Mouse (Mus musculus): ENCODE results near the gene Itga11. TPM values are rescaled to one million over a fixed set of nuclear protein-coding genes. Genes with fewer than 3 reads are reported as not detected.
"Not testable (repeated sequence)": the region's sequence is repeated elsewhere in the genome, so short reads cannot be mapped to it uniquely, and the experiment has no call there.

Gene Itga11
- polyA plus RNA-seq, 1 experiment from 2014 or later: 0.05 TPM

- DNase-seq (no peak), ATAC-seq (no peak)
- WGBS (ENCODE audit: insufficient replicate concordance): 66% methylated on average over 4 of the region's 4 CpGs
- Histone ChIP-seq H3K27me3 (ENCODE audit: insufficient read depth, low read length) (no peaks in the 10 kb centered on the region), H3K4me2 (ENCODE audit: low read depth, low read length) (no peak overlapping the region), H3K9ac (replicated peaks) (no peak overlapping the region), H3K4me1 (ENCODE audit: insufficient read depth) (no peaks in the 10 kb centered on the region), H3K36me3 (replicated peaks; ENCODE audit: insufficient read depth, low read length) (no peaks in the 10 kb centered on the region), H3K9me3 (ENCODE audit: low read length) (no peaks in the 10 kb centered on the region), H3K27ac (ENCODE audit: low read depth) (no peak overlapping the region), H3K4me3 (ENCODE audit: low read depth, low read length) (no peak overlapping the region)
- TF ChIP-seq CTCF (IDR thresholded peaks at IDR 0.05; ENCODE audit: low read depth) (no peak), EP300 (IDR thresholded peaks at IDR 0.05; ENCODE audit: low read depth) (no peak)
Measured at GRCm38 (mm10) chr9:62659026-62659425, 18.6 kb upstream of the Itga11 start.

DNA sequence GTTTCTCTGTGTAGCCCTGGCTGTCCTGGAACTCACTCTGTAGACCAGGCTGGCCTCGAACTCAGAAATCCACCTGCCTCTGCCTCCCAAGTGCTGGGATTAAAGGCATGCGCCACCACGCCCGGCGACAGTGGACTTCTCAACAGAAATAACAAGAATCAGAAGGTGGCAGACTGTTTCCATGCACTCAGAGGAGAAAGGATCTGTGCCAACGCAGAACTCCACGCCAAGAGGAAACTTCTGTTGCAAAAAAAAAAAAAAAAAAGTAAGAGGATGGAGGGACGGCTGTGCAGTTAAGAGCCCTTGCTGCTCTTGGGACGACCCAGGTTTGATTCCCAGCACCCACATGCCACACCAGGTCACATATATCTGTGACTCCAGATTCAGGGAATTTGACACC, 16.7 kb upstream of the Itga11 start:
- not testable (repeated sequence) for H3K27ac ChIP-seq (ENCODE audit: low read depth); H3K4me3 ChIP-seq (ENCODE audit: low read depth, low read length); H3K9ac ChIP-seq (replicated peaks); H3K36me3 ChIP-seq (replicated peaks; ENCODE audit: insufficient read depth, low read length); DNase-seq; H3K9me3 ChIP-seq (ENCODE audit: low read length); H3K27me3 ChIP-seq (ENCODE audit: insufficient read depth, low read length); H3K4me1 ChIP-seq (ENCODE audit: insufficient read depth); H3K4me2 ChIP-seq (ENCODE audit: low read depth, low read length); ATAC-seq
- WGBS (ENCODE audit: insufficient replicate concordance): 92% methylated on average over 9 of the region's 9 CpGs

- H3K9ac ChIP-seq (replicated peaks): no peak overlapping the region
- no peak overlapping the region for H3K4me2 ChIP-seq (ENCODE audit: low read depth, low read length)
- no peak overlapping the region for H3K27ac ChIP-seq (ENCODE audit: low read depth)
- H3K4me3 ChIP-seq (ENCODE audit: low read depth, low read length): no peak overlapping the region
- no peaks in the 10 kb centered on the region for H3K9me3 ChIP-seq (ENCODE audit: low read length)
- H3K4me1 ChIP-seq (ENCODE audit: insufficient read depth): no peaks in the 10 kb centered on the region
- 53% methylated on average over 2 of the region's 2 CpGs for WGBS (ENCODE audit: insufficient replicate concordance)
- TF ChIP-seq CTCF (IDR thresholded peaks at IDR 0.05; ENCODE audit: low read depth) (no peak), EP300 (IDR thresholded peaks at IDR 0.05; ENCODE audit: low read depth) (no peak)
- DNase-seq (no peak), ATAC-seq (no peak)
- H3K27me3 ChIP-seq (ENCODE audit: insufficient read depth, low read length): no peaks in the 10 kb centered on the region
- no peaks in the 10 kb centered on the region for H3K36me3 ChIP-seq (replicated peaks; ENCODE audit: insufficient read depth, low read length)
Measured at GRCm38 (mm10) chr9:62663443-62663842, 14.2 kb upstream of the Itga11 start.

DNA sequence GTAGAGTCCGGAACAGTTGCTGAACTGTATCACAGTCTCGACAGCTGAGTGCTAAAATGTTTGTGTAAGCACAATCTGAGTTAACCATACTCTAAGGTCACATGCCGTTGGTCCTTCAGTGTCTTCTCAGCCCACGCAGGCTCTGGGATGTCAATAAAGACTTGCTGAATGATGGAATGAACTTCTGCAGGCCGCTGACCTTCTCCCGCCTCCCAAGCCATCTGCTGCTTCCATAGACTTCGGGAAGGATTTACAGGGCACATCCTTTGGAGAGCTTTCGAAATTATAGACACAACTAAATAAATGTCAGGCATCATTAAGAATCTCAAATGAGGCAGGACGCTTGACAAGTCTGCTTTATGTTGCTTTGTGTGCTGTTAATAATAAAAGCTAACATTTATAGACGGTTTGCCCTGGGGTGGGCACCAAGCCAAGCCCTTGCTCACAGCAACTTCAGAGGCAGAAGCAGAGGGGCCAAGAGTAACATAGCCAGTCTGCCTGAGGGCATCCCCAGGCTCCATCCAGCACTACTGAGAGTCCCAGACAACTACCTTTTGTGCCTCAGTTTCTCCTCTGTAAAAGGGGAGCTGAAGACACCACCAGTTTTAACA, 13.4 kb upstream of the Itga11 start:
- Histone ChIP-seq H3K27ac (ENCODE audit: low read depth) (no peak overlapping the region), H3K4me1 (ENCODE audit: insufficient read depth) (no peaks in the 10 kb centered on the region), H3K4me3 (ENCODE audit: low read depth, low read length) (no peak overlapping the region), H3K36me3 (replicated peaks; ENCODE audit: insufficient read depth, low read length) (no peaks in the 10 kb centered on the region), H3K27me3 (ENCODE audit: insufficient read depth, low read length) (no peaks in the 10 kb centered on the region), H3K4me2 (ENCODE audit: low read depth, low read length) (no peak overlapping the region), H3K9me3 (ENCODE audit: low read length) (no peaks in the 10 kb centered on the region), H3K9ac (replicated peaks) (no peak overlapping the region)
- TF ChIP-seq EP300 (IDR thresholded peaks at IDR 0.05; ENCODE audit: low read depth) (no peak), CTCF (IDR thresholded peaks at IDR 0.05; ENCODE audit: low read depth) (no peak)
- no peak for DNase-seq
- 65% methylated on average over 10 of the region's 10 CpGs for WGBS (ENCODE audit: insufficient replicate concordance)
- ATAC-seq: no peak

DNA sequence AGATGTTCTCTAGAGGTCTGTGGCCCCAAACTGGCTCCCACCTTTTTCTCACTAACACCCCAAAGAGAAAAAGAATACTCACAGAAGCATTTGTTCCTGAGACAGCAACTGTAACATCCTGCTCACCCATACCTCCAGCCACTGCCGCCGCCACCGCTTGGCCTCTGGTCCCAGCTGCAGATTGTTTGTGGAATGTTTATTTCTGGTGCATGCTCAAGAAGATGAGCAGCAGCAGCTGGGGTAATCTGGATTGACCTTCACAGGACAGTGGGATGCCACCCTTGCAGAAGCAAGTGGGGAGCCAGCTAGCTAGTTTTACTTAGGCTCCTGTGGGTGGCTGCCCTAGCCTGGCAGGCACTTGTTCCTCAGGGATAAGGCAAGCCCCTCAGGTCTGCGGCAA, 11.7 kb upstream of the Itga11 start:
- H3K9ac ChIP-seq (replicated peaks): no peak overlapping the region
- no peaks in the 10 kb centered on the region for H3K36me3 ChIP-seq (replicated peaks; ENCODE audit: insufficient read depth, low read length)
- WGBS (ENCODE audit: insufficient replicate concordance): 58% methylated on average over 4 of the region's 4 CpGs
- no peaks in the 10 kb centered on the region for H3K4me1 ChIP-seq (ENCODE audit: insufficient read depth)
- no peak overlapping the region for H3K27ac ChIP-seq (ENCODE audit: low read depth)
- H3K9me3 ChIP-seq (ENCODE audit: low read length): no peaks in the 10 kb centered on the region
- TF ChIP-seq CTCF (IDR thresholded peaks at IDR 0.05; ENCODE audit: low read depth) (no peak), EP300 (IDR thresholded peaks at IDR 0.05; ENCODE audit: low read depth) (no peak)
- no peaks in the 10 kb centered on the region for H3K27me3 ChIP-seq (ENCODE audit: insufficient read depth, low read length)
- no peak overlapping the region for H3K4me2 ChIP-seq (ENCODE audit: low read depth, low read length)
- ATAC-seq: no peak
- H3K4me3 ChIP-seq (ENCODE audit: low read depth, low read length): no peak overlapping the region
- DNase-seq: no peak

DNA sequence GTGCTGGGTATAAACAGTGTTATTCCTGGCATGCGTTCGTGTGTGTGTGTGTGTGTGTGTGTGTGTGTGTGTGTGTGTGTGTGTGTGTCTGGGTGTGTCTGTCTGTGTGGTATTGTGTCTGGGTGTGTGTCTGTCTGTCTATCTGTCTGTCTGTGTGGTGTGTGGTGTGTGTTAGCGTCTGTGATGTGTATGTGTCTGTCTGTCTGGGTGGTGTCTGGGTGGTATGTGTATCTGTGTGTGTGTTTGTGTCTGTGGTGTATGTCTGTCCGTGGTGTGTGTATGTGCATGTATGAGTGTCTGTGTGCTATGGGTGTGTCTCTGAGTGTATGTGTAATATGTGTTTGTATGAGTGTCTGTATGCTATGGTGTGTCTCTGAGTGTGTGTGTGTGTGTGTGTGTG, 9.1 kb upstream of the Itga11 start:
- WGBS (ENCODE audit: insufficient replicate concordance): 76% methylated on average over 4 of the region's 4 CpGs
- H3K9ac ChIP-seq (replicated peaks): no peak overlapping the region
- no peak for DNase-seq
- H3K27me3 ChIP-seq (ENCODE audit: insufficient read depth, low read length): no peaks in the 10 kb centered on the region
- H3K4me2 ChIP-seq (ENCODE audit: low read depth, low read length): no peak overlapping the region
- no peaks in the 10 kb centered on the region for H3K36me3 ChIP-seq (replicated peaks; ENCODE audit: insufficient read depth, low read length)
- no peak overlapping the region for H3K4me3 ChIP-seq (ENCODE audit: low read depth, low read length)
- no peak overlapping the region for H3K27ac ChIP-seq (ENCODE audit: low read depth)
- H3K4me1 ChIP-seq (ENCODE audit: insufficient read depth): no peaks in the 10 kb centered on the region
- H3K9me3 ChIP-seq (ENCODE audit: low read length): no peaks in the 10 kb centered on the region
- TF ChIP-seq CTCF (IDR thresholded peaks at IDR 0.05; ENCODE audit: low read depth) (no peak), EP300 (IDR thresholded peaks at IDR 0.05; ENCODE audit: low read depth) (no peak)
- ATAC-seq: no peak

GRCm38 (mm10) chr9:62673241-62673640, 4.4 kb upstream of the Itga11 start:
- no peak for ATAC-seq
- H3K4me1 ChIP-seq (ENCODE audit: insufficient read depth): 0 out of 2 replicates have a peak, but pooled peaks cover 1% of the 10 kb centered on the region
- peaks cover 18% of the 10 kb centered on the region for H3K27me3 ChIP-seq (ENCODE audit: insufficient read depth, low read length)
- WGBS (ENCODE audit: insufficient replicate concordance): 68% methylated on average over 7 of the region's 7 CpGs
- H3K9ac ChIP-seq (replicated peaks): no peak overlapping the region
- no peak for DNase-seq
- no peaks in the 10 kb centered on the region for H3K9me3 ChIP-seq (ENCODE audit: low read length)
- no peak overlapping the region for H3K27ac ChIP-seq (ENCODE audit: low read depth)
- TF ChIP-seq CTCF (IDR thresholded peaks at IDR 0.05; ENCODE audit: low read depth): no peak
- no peak for TF ChIP-seq EP300 (IDR thresholded peaks at IDR 0.05; ENCODE audit: low read depth)
- no peak overlapping the region for H3K4me3 ChIP-seq (ENCODE audit: low read depth, low read length)
- H3K36me3 ChIP-seq (replicated peaks; ENCODE audit: insufficient read depth, low read length): no peaks in the 10 kb centered on the region
- no peak overlapping the region for H3K4me2 ChIP-seq (ENCODE audit: low read depth, low read length)

Measured in liver, postnatal 0 days (tissue).